Mouse (Mus musculus): ENCODE data around the gene Prkca. TPM values are rescaled to one million over a fixed set of nuclear protein-coding genes. Genes with fewer than 3 reads are reported as not detected.

Gene Prkca
- total RNA-seq, 2 experiments from 2014 or later: 230 to 239 TPM

DNA sequence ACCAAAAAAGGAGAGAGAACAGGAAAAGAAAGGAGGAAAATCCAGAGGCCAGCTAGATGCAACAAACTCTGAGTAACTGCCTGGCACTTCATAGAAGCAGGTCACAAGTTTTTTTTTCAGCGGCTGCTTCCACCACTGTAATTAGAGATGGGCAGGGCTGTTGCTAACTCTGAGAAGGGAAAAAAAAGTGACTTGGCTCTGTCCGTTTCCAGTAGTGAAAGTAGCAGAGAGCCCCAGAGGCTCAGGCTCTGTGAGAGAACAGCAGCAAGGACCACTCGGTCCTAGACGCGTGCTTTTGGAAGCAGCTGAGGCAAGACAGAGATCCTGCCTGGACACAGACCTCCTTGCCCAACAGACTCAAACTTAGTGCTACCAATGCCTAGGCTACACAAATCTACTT, 7.3 kb downstream of the Prkca start:
- DNase-seq: no peak

DNA sequence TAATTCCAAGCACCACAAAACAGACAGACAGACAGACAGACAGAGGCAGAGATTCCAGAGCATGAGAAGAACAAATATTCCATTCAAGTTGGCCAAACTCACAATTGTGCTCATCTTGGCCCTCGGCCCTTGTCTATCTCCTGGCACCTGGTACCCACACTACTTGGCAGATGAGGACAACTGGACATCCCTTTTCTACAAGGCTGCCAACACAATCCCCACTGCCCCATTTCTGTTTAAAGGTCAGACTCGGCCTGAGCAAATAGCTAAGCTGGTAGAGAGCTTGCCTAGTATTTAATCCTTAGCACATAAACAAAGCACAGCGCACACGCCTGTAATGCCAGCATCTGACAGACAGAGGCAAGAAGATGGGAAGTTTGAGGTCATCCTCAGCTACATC, 8.2 kb downstream of the Prkca start:
- DNase-seq: no peak

DNA sequence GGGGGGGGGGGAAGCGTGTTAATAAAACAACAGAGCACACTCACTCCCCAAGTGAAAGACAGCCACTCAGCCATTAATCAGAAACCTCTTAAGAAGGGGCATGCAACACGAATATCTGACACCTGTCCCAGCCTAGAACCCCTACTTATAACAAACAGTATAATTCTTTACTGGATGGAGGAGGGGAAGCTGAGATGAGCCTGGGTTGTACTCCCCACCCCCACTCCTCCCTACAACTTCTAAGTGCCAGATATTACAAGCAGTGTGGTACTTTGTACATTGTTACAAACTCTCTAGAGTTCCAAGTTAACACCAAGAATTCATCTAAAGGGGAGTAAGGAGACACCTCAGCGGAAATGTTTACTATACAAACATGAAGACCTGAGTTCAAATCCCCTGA, 9.1 kb downstream of the Prkca start:
- DNase-seq: no peak

DNA sequence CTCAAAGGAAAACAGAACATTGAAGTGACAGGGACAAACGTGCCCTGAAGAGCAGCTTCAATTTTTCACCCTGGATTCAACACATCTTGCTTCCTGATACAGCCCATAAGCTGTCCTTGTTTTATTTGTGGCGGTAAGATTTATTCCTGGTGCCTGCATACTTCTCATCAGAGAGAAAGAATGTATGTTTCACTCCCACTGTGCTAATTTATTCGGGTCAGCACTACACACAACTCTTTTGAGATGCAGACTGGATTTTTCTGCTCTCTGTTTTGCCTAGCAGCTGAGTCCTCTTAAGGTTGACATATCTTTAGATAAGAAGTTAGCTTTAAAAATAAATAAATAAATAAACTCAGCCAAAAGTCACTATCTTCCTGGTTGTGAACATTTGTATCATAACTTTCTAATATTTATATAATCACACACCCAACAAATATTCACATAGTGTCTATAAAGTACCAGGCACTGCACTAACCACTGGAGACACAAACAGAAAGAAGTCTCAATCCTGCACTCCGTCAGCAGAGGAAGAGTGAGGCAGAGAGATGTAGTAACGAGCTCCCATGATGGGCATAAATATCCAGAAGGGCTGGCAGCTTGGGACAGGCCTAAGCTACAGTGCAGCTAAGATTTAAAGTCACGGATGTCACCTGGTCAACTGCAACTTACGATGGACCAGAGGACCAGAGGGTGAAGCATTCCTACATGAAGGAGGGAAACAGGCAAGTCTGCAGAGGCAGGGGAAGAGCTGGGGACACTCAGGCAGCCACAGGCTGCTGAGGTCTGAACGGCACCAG, 9.9 kb downstream of the Prkca start:
- DNase-seq: no peak

DNA sequence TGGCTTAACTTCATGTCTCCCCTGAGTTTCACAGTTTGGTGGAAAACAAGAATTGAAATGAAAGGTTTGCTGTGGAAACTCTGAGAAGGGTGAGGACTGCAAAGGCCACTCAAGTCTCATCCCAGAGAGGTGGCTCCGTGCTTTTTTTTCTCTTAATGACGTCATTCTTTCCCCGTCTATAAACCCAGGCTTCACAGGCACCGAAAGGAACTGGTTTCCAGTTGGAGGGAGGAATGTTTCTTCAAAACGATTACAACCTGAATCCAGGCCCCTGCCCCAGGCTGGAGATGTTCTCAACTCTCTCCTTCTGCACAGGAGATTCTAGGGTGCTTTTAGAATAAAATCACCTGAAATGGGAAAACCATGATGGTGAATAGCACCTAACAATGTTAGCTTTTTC, 10.7 kb downstream of the Prkca start:
- no peak for DNase-seq

DNA sequence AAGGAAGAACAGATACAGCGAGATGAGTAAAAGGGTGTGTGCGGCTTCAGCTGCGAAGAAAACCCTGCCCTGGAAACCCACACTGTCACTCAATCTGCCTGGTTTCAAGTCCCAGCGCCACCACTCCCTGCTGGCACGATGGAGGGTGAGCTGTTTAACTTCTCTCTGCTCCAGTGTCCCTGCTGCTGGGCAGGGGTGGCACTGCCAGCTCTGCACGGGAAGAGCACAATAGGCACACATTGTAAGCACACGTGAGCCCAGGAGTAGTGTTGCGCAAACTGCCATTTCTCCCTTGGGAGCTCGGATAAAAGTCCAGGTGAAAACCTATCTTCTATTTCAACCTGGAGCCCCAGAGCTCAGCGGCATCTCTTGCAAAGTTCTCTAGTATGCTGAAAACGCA, 12.9 kb downstream of the Prkca start:
- no peak for DNase-seq

DNA sequence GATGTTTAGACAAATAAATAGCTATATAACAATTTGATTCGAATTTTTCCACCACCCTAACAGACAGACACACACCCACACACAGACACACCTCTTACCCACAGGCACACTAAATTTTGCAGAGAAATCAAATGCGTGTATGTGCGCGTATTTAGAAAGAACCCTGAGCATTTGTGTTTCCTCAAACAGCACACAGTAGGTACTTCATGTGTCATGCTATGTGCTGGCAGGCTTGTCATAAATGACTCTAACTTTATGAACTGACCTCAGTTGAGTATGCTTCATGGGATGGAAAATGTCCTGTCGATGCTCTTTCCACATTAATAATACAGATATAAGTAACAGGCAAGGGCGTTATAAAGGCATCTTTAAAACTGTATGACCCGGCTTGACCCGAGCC, 17.8 kb downstream of the Prkca start:
- no peak for DNase-seq

DNA sequence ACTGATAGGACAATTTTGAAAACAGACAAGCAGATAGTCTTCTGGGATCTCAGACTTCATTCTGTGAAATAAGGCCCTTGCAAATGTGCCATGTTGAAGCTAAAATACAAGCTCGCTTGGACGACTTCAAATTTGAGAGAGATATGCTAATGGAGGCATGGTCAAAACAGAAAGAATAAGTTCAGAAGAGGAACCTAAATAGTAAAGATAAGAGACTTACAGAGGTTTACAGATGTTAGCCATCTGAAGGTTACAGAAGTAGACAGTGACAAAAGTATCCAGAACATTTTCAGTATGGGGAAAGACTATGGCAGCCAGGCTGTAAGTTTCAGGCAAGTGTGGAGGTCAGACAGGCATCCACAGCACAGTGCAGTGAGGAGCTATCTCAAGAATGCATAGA, 21.6 kb downstream of the Prkca start:
- no peak for DNase-seq

DNA sequence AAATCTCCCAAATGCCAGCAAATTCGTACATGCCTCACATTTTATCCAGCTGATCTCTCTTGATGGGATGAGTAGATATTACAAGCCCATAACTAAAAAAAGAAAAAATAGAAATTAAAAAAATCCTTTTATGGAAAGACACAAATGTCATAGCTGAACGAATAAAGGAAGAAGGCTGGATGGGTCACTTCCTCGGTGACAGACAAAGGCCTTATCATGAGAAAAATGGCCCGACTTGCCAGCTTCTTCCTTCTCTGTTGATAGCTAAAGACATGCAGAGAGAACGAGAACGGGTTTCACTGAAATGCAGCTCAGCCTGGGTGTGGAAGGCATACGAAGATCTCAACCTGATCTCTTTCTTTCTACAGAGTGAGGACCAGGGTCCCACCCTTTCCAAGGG, 23.2 kb downstream of the Prkca start:
- DNase-seq: no peak

DNA sequence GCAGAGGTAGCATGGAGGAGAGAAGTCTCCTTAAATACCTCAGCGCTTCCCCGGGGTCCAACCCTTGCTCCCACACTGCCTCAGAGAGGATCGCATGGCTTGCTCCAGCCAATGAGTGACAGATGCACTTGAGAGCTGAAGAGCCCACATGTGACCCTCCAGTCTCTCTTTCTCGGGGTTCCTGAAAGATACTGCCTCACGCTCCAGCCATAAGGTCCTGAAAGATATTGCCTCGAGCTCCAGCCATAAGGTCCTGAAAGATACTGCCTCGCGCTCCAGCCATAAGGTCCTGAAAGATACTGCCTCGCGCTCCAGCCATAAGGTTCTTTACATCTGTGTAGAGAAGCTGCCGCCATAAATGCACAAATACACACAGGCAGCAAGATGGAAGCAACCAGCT, 24.6 kb downstream of the Prkca start:
- no peak for DNase-seq

DNA sequence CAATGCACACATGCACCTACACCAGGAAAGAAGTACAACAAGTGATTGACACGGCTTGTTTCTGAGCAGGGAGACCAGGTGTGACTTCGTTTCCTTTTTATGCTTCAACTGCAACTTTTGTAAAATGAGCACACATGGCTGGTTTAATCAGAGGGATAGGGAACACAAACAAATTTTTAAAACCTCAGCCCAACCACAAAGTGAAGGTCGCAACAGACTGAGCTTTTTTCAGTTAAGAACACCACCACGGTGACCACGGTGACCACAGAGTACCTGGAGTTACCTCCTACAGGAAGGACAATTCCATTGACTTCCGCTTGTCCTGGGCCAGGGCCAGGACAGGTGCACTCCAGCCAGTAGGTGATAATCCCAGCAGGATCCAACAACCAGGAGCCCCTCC, 25.9 kb downstream of the Prkca start:
- DNase-seq: no peak

DNA sequence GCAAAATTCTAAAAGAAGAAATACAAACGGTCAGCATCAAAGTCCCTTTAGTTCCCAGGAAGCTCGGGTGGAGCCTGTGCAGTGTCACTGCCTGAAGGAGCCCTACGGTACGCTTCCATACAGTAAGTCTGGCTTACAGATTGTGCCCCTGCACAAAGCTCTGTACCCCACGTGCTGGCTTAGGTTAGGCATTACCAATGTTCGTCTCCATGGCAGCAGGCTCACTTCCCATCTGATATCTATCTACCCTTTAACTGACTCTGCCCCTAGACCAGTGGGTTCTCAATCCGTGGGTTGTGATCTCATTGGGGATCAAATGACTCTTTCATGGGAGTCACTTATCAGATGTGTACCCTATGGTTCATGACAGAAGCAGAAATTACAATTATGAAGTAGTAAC, 28.0 kb downstream of the Prkca start:
- no peak for DNase-seq

DNA sequence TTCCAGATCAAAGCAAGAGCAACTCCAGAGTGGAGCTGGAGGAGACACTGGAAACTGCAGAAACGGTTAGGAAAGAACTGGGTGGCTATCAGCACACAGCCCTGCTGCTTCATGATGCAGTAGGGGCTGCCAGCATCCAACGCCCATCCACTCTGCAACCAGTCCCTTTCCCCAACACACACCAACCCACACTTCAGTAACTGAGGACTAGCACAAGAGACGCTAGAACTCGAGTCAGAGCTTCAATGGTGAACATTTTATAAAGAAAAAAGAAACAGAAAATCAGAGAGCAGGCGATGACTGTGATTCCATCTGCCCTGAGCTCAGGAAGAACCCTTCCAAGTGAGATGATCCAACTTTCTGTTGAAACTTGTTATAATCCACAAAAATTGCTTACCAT, 31.2 kb downstream of the Prkca start:
- no peak for DNase-seq

DNA sequence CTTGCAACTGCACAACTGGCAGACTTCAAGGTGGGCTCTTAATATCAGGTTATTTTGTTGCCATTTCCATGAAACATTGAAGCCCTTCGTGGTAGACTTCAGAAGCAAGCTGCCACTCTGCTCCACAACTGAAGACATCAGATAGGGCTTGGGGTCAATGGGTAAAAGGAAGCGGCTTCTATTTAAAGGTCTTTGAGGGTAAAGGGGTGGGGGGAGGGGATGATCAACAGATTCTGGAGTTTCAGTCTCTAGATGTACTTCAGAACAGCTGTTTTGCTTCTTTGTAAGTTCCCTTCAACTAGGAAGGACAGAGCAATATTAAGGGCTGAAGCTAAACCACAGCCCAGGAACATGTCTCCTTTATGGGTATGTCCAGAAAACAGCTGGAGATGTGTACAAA, 31.8 kb downstream of the Prkca start:
- no peak for DNase-seq

DNA sequence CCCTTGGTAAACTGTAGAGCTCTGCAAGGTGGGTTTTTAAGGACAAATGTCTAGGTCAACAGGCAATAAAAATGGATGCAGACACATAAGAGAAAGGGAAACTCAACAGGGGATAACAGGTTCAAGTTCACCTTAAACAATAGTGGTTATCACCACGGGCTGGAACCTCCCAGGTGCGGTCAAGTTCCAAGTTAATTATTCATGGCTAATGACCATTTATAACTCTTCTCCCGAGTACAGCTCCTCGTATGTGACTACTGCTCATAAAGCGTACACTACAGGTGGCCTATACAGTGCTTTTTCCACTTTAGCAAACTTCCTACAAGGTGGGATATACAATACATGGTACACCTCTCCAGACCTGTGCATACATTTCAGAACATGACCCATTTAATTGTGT, 33.9 kb downstream of the Prkca start:
- no peak for DNase-seq

DNA sequence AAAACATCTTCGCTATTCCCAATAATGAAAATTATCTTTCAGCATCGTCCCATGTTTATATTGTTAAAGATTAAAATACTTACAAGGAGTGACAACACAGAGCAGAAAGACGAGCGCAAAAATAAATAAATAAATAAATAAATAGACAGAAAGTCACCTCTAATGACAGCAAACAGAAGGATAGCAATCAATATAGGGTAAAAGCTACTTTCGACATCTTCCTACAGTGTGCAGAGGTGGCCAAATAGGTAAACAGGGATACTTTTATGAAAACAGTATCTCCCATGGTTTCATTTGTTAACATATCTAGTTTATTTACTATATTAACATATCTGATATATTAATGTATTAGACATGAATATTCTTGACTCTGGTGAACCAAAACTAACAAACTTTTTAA, 35.5 kb downstream of the Prkca start:
- DNase-seq: no peak

DNA sequence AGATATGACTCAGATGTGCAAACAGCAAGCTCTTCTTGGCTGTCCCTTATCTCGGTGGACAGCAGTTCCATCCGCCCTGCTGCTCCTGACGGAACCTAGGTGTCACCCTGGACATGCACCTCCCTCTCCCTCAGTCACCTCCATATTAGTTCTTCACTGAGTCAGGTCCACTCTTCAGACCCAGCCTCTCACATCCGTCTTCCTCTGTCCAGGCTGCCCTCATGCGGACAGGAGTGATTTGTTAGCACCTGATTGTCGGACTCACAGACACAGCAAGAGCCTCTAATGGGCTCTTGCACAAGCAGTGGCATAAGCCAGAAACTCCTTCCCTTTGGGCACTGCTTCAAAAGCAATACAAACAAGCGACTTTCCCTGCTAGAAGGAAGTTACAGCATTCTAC, 36.5 kb downstream of the Prkca start:
- no peak for DNase-seq

DNA sequence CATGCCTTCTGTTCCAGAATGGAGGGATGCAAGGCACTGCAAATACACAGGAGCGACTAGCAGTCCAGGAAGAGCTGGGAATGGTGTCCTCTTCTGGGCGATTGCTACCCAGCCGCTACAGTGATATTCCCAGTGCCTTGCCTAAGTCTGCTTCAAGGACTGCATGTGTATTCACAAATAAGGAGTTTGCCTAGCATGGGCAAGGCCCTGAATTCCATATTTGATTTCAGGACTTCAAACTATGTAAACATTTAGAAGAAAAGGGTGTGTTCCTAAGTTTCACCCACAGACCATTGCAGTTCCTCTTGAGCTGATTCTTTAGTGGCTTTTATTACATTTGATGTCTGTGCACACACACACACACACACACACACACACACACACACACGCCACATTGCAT, 39.9 kb downstream of the Prkca start:
- no peak for DNase-seq

DNA sequence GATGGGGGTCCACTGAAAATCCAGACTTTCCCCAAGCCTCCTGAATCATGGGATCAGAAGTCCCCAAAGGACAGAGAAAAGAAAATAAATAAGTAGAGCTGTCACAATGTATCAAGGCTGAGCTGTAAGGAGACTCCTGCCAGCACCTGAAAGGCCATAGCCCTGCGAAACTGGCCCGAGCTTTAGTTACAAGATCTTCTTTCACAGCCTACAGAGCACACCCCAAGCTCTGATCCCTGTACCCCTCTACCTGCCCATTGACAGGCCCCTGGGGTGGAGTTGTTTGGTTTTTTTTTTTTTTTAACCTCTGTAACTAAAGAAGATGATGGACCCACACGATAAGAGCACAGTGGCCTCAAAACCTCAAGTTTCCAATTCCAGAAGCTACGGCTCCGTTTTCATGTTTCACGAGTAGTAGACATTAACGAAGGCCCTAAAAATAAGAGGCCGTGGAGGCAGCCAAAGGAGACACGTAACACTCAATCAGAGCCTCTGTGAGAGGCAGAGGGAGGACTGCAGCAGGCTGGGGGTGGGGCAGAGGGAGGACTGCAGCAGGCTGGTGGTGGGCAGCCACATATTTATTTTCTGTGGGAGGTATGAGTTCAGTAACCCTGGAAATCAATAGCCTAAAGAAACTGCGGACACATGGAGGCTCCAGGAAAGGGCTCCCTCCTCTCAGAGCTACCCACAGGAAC, 41.8 kb downstream of the Prkca start:
- DNase-seq: no peak

DNA sequence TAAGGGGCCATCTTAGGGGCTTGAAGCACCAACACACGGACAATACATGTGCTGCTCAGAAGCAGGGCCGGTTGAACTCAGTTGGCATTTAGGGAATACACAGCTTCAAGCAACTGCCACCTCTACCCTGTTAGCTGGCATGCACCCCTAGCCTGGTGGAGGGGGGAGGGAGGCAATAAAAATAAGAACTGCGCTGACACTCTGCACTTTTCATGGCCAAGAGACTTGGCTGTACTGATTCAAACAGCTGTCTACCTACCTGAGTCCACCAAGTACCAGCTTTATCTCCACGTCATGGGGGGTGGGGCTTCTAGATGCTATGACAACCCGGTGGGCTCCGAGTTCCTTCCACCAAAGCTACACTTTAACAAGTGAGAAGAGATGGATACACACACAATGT, 42.7 kb downstream of the Prkca start:
- DNase-seq: no peak

DNA sequence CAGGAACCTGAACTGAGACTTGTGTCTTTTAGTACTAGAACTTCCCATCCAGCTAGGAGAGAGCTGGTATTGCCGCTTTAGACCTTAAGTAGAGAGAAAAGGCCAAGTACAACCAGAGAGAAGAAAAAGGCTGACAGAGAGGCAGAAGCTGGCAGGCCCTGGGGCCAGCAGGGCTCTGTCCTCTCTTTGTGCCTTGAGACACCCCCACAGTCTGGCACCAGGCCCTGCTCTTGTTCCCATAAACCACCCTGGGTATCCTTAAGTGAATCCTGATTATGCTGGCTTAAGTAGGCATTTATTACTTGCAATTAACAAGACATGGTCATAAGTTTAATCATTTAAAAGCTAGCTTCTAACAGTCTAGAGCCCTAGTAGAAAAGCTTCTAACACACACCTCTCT, 43.3 kb downstream of the Prkca start:
- DNase-seq: no peak

DNA sequence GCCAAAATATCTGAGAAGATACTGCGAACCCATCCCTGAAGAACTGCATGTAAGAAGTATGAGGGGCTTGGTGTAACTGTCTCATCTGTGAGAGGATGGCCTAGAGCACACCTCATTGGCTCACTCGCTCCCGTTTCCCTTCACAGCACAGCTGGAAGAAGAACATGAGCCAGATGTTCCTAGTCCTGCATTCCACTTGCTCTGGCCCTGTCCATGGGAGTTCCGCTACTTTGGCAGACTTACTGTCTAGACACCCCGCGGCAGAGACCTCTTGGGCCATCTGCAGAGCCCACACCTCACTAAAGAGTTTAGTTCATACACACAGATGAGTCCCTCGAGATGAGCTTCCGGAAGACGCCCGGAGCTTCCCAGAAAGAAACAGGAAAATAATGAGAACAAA, 43.8 kb downstream of the Prkca start:
- no peak for DNase-seq

DNA sequence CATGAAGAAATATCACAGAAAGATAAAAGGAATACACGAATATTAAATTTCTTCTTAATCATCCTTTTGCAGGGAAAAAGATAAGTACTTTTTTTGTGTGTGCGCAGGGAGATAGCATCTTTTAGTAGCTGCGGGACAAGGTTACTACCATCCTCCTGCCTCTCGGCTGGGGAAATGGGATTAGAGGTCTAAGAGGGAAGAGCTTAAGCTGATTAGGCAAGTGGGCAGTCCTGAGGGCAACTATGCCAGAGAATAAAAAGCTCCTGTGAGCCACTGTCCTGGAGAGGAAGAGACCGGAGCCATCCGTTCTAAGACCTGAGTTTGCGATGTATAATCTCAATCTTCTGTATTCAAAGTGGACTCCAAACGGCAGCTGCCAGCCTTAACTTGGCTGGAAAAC, 45.8 kb downstream of the Prkca start:
- DNase-seq: no peak

DNA sequence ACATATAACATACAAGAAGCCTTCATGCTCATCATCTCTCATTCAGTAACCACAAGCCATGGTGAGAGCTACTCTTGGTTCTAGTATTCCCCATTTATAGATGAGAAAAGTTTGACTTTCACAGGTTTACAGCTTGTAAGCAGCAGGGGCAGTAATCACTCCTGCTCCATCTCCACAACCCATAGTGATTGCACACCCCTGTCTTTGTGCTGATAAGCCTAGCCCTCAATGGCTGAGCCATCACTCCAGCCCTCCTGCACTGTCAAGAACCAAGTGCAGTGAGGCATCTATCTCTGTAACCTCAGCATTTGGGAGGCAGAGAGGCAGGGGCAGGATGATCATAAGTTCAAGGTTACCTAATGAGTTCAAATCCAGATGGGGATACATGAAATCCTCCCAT, 48.4 kb downstream of the Prkca start:
- DNase-seq: no peak
